Mouse (Mus musculus): Measurements from ENCODE around the gene Dpysl4. TPM values are rescaled to one million over a fixed set of nuclear protein-coding genes. Genes with fewer than 3 reads are reported as not detected.

The Dpysl4 gene
- polyA plus RNA-seq, 1 experiment from 2014 or later = 24.3 TPM

GRCm38 (mm10) chr7:139086195-139087158, 676 bp downstream of the Dpysl4 start:
- 3% methylated on average over 61 of the region's 61 CpGs for WGBS
- Histone ChIP-seq H3K4me1 (peaks cover 19% of the 10 kb centered on the region), H3K4me2 (replicated peaks) (peak overlapping the region; percentile 79), H3K27me3 (peaks cover 45% of the 10 kb centered on the region), H3K36me3 (peaks cover 19% of the 10 kb centered on the region), H3K4me3 (peak overlapping the region; percentile 57), H3K9ac (peak overlapping the region; percentile 79), H3K9me3 (no peaks in the 10 kb centered on the region), H3K27ac (no peak overlapping the region; the same call in 1 of the 2 replicates)
- ATAC-seq (ENCODE audit: low FRiP score, low read depth) = peak; percentile 86

- Histone ChIP-seq H3K27me3 (peaks cover 45% of the 10 kb centered on the region), H3K9me3 (no peaks in the 10 kb centered on the region)
Observed at GRCm38 (mm10) chr7:139087801-139088200, 2.0 kb downstream of the Dpysl4 start.

GRCm38 (mm10) chr7:139089892-139090874, 4.4 kb downstream of the Dpysl4 start:
- no peaks in the 10 kb centered on the region for H3K9me3 ChIP-seq
- H3K4me2 ChIP-seq (replicated peaks) = no peak overlapping the region
- H3K4me1 ChIP-seq = peaks cover 19% of the 10 kb centered on the region
- peaks cover 43% of the 10 kb centered on the region for H3K36me3 ChIP-seq
- H3K27me3 ChIP-seq = peaks cover 34% of the 10 kb centered on the region
- H3K9ac ChIP-seq = no peak overlapping the region
- H3K4me3 ChIP-seq = no peak overlapping the region
- no peak overlapping the region for H3K27ac ChIP-seq
- no peak for ATAC-seq (ENCODE audit: low FRiP score, low read depth)
- WGBS = 85% methylated on average over 12 of the region's 12 CpGs

More at GRCm38 (mm10) chr7:139087801-139088200, 2.0 kb downstream of the Dpysl4 start:
- no peak for ATAC-seq (ENCODE audit: low FRiP score, low read depth)
- Histone ChIP-seq H3K9ac (no peak overlapping the region), H3K4me2 (replicated peaks) (peak overlapping the region; percentile 79), H3K36me3 (peaks cover 30% of the 10 kb centered on the region), H3K4me1 (peaks cover 19% of the 10 kb centered on the region), H3K4me3 (no peak overlapping the region), H3K27ac (no peak overlapping the region)
- WGBS = 63% methylated on average over 2 of the region's 2 CpGs

GRCm38 (mm10) chr7:139091681-139092080, 5.9 kb downstream of the Dpysl4 start:
- no peaks in the 10 kb centered on the region for H3K9me3 ChIP-seq
- no peak overlapping the region for H3K27ac ChIP-seq
- ATAC-seq (ENCODE audit: low FRiP score, low read depth) = no peak
- peaks cover 43% of the 10 kb centered on the region for H3K36me3 ChIP-seq
- WGBS = 84% methylated on average over 9 of the region's 9 CpGs
- peaks cover 16% of the 10 kb centered on the region for H3K4me1 ChIP-seq
- no peak overlapping the region for H3K4me3 ChIP-seq
- no peak overlapping the region for H3K9ac ChIP-seq
- peaks cover 19% of the 10 kb centered on the region for H3K27me3 ChIP-seq
- no peak overlapping the region for H3K4me2 ChIP-seq (replicated peaks)

GRCm38 (mm10) chr7:139092676-139093075, 6.9 kb downstream of the Dpysl4 start:
- Histone ChIP-seq H3K4me1 (peaks cover 6% of the 10 kb centered on the region), H3K27ac (no peak overlapping the region), H3K27me3 (peaks cover 9% of the 10 kb centered on the region), H3K9me3 (no peaks in the 10 kb centered on the region), H3K9ac (no peak overlapping the region), H3K36me3 (peaks cover 46% of the 10 kb centered on the region), H3K4me3 (no peak overlapping the region), H3K4me2 (replicated peaks) (no peak overlapping the region)
- WGBS = 95% methylated on average over 5 of the region's 5 CpGs
- ATAC-seq (ENCODE audit: low FRiP score, low read depth) = no peak

- H3K4me2 ChIP-seq (replicated peaks) = no peak overlapping the region
- no peak overlapping the region for H3K27ac ChIP-seq
- no peak overlapping the region for H3K9ac ChIP-seq
- ATAC-seq (ENCODE audit: low FRiP score, low read depth) = no peak
- peaks cover 5% of the 10 kb centered on the region for H3K27me3 ChIP-seq
- 0 out of 2 replicates have a peak, but pooled peaks cover 2% of the 10 kb centered on the region for H3K4me1 ChIP-seq
- no peaks in the 10 kb centered on the region for H3K9me3 ChIP-seq
- H3K36me3 ChIP-seq = peaks cover 50% of the 10 kb centered on the region
- no peak overlapping the region for H3K4me3 ChIP-seq
- 80% methylated on average over 5 of the region's 5 CpGs for WGBS
Observed at GRCm38 (mm10) chr7:139093124-139093523, 7.3 kb downstream of the Dpysl4 start.

GRCm38 (mm10) chr7:139093781-139094180, 8.0 kb downstream of the Dpysl4 start:
- Histone ChIP-seq H3K9me3 (no peaks in the 10 kb centered on the region), H3K27me3 (peaks cover under 1% of the 10 kb centered on the region; the same call in 1 of the 2 replicates), H3K27ac (no peak overlapping the region), H3K9ac (no peak overlapping the region), H3K4me1 (no peaks in the 10 kb centered on the region), H3K36me3 (peaks cover 50% of the 10 kb centered on the region), H3K4me2 (replicated peaks) (no peak overlapping the region), H3K4me3 (no peak overlapping the region)
- 77% methylated on average over 7 of the region's 7 CpGs for WGBS
- no peak for ATAC-seq (ENCODE audit: low FRiP score, low read depth)

- Histone ChIP-seq H3K36me3 (peaks cover 49% of the 10 kb centered on the region), H3K27ac (no peak overlapping the region), H3K4me2 (replicated peaks) (no peak overlapping the region), H3K4me3 (no peak overlapping the region), H3K9ac (no peak overlapping the region), H3K27me3 (no peaks in the 10 kb centered on the region), H3K4me1 (no peaks in the 10 kb centered on the region), H3K9me3 (no peaks in the 10 kb centered on the region)
- ATAC-seq (ENCODE audit: low FRiP score, low read depth) = no peak
- 82% methylated on average over 6 of the region's 6 CpGs for WGBS
Observed at GRCm38 (mm10) chr7:139094761-139095160, 9.0 kb downstream of the Dpysl4 start.

GRCm38 (mm10) chr7:139095282-139095681, 9.5 kb downstream of the Dpysl4 start:
- Histone ChIP-seq H3K4me2 (replicated peaks) (no peak overlapping the region), H3K9me3 (no peaks in the 10 kb centered on the region), H3K4me3 (no peak overlapping the region), H3K27ac (no peak overlapping the region), H3K9ac (no peak overlapping the region), H3K36me3 (peaks cover 47% of the 10 kb centered on the region), H3K4me1 (no peaks in the 10 kb centered on the region), H3K27me3 (no peaks in the 10 kb centered on the region)
- 91% methylated on average over 7 of the region's 7 CpGs for WGBS
- ATAC-seq (ENCODE audit: low FRiP score, low read depth) = no peak

- no peak for ATAC-seq (ENCODE audit: low FRiP score, low read depth)
- no peaks in the 10 kb centered on the region for H3K4me1 ChIP-seq
- WGBS = 88% methylated on average over 6 of the region's 6 CpGs
Observed at GRCm38 (mm10) chr7:139096399-139096798, 10.6 kb downstream of the Dpysl4 start.

GRCm38 (mm10) chr7:139100531-139101095, 14.8 kb downstream of the Dpysl4 start:
- H3K9me3 ChIP-seq = no peaks in the 10 kb centered on the region

More at GRCm38 (mm10) chr7:139096399-139096798, 10.6 kb downstream of the Dpysl4 start:
- Histone ChIP-seq H3K36me3 (peaks cover 38% of the 10 kb centered on the region), H3K9ac (no peak overlapping the region), H3K27ac (no peak overlapping the region), H3K9me3 (no peaks in the 10 kb centered on the region), H3K27me3 (no peaks in the 10 kb centered on the region), H3K4me3 (no peak overlapping the region), H3K4me2 (replicated peaks) (no peak overlapping the region)

More at GRCm38 (mm10) chr7:139100531-139101095, 14.8 kb downstream of the Dpysl4 start:
- Histone ChIP-seq H3K27me3 (no peaks in the 10 kb centered on the region), H3K4me2 (replicated peaks) (no peak overlapping the region), H3K4me1 (no peaks in the 10 kb centered on the region), H3K36me3 (peaks cover 13% of the 10 kb centered on the region; the same call in 1 of the 2 replicates), H3K9ac (no peak overlapping the region), H3K27ac (no peak overlapping the region), H3K4me3 (no peak overlapping the region)
- WGBS = 72% methylated on average over 12 of the region's 12 CpGs
- ATAC-seq (ENCODE audit: low FRiP score, low read depth) = no peak
